Mouse (Mus musculus) MEL (cell line): ENCODE results near the gene Trp53bp1.

Experiments used
- GABPA ChIP-seq: IDR thresholded peaks from 2 replicates; pipeline ENCODE4 v1.6.1; 2012; ENCODE audit warnings: low read depth, mild to moderate bottlenecking, inconsistent platforms, low read length, improper control_type of control experiment, moderate library complexity
- MYC ChIP-seq: IDR thresholded peaks from 2 replicates; pipeline ENCODE4 v1.6.1; 2011; ENCODE audit warnings: low read depth, mild to moderate bottlenecking, low read length, improper control_type of control experiment, moderate library complexity

- TF ChIP-seq GABPA (no peak), MYC (no peak)
These were observed 21.4 kb downstream of the Trp53bp1 start for GRCm38 (mm10) chr2:121249758-121250157.
